Mouse (Mus musculus) liver, adult 2 months (tissue): Measurements from ENCODE around the gene Hnf4a. TPM values are rescaled to one million over a fixed set of nuclear protein-coding genes. Genes with fewer than 3 reads are reported as not detected.

ENCODE experiments used
- DNase-seq: peaks from one replicate; pipeline ENCODE4 v3.0.0-alpha.2; 2011; ENCODE audit warnings: low read depth, low spot score; ENCODE audit errors: extremely low read depth
- H3K27ac ChIP-seq: fragments of 200-500 bp; replicated peaks from 2 replicates; pipeline ENCODE4 v1.5.1; 2012; ENCODE audit warnings: low read depth, mild to moderate bottlenecking, control low read depth, inconsistent platforms, low read length; ENCODE audit not compliant: insufficient read depth
- H3K27me3 ChIP-seq: fragments of 200-500 bp; 2 replicates; pipeline ENCODE4 v1.6.1; 2012; ENCODE audit warnings: mild to moderate bottlenecking, moderate library complexity, low read length, inconsistent platforms; ENCODE audit not compliant: control insufficient read depth, insufficient read depth
- H3K36me3 ChIP-seq: fragments of 200-500 bp; 2 replicates; pipeline ENCODE4 v1.6.1; 2012; ENCODE audit warnings: low read length, inconsistent platforms; ENCODE audit not compliant: control insufficient read depth, insufficient read depth
- H3K4me1 ChIP-seq: fragments of 200-500 bp; 2 replicates; pipeline ENCODE4 v1.6.1; 2011; ENCODE audit warnings: low read length; ENCODE audit not compliant: control insufficient read depth, insufficient read depth
- H3K4me3 ChIP-seq: fragments of 200-500 bp; 2 replicates; pipeline ENCODE4 v1.5.1; 2011; ENCODE audit warnings: low read depth, mild to moderate bottlenecking, control low read depth, low read length, moderate library complexity; ENCODE audit not compliant: insufficient read depth
- H3K79me2 ChIP-seq: fragments of 200-500 bp; 2 replicates; pipeline ENCODE4 v1.6.1; 2012; ENCODE audit warnings: inconsistent platforms, mild to moderate bottlenecking, low read length, moderate library complexity; ENCODE audit not compliant: control insufficient read depth, insufficient read depth
- H3K9ac ChIP-seq: fragments of 200-500 bp; 2 replicates; pipeline ENCODE4 v1.6.1; 2012; ENCODE audit warnings: low read depth, mild to moderate bottlenecking, control low read depth, inconsistent platforms, low read length
- CTCF ChIP-seq: fragments of 200-500 bp; IDR thresholded peaks from 2 replicates; pipeline ENCODE4 v1.5.1; 2011; ENCODE audit warnings: low read depth, low read length, control low read depth
- POLR2A ChIP-seq: fragments of 200-500 bp; IDR thresholded peaks from 2 replicates; pipeline ENCODE4 v1.6.1; 2011; ENCODE audit warnings: low read length, control low read depth; ENCODE audit not compliant: insufficient read depth; ENCODE audit errors: extremely low read depth
- WGBS: fragments of 180-500 bp; shearing (Covaris S2); methylation state at CpG from one replicate; pipeline ENCODE4 v1.1.7; 2018; 5-methylcytosine and 5-hydroxymethylcytosine counted together
- polyA plus RNA-seq: library from polyadenylated mRNA; depleted of rRNA; stranded (reverse); fragments of >200 nt; gene quantifications from 2 replicates; pipeline ENCODE4 v1.2.3, GENCODE M21; 2012
- total RNA-seq: library from RNA; depleted of rRNA; stranded (reverse); fragments of >200 nt; gene quantifications from 2 replicates; pipeline ENCODE4 v1.2.3, GENCODE M21; 2014

Hnf4a gene
- total and polyA plus RNA-seq, 2 experiments = 164 to 260 TPM

- TF ChIP-seq CTCF (no peak), POLR2A (no peak)
- no peaks in the 10 kb centered on the region; the same call in 1 of the 2 replicates for H3K79me2 ChIP-seq
- H3K27me3 ChIP-seq = no peaks in the 10 kb centered on the region
- peak overlapping the region; percentile 50 for H3K9ac ChIP-seq
- peak overlapping the region; percentile 85 for H3K27ac ChIP-seq
- 28% methylated on average over 6 of the region's 6 CpGs for WGBS
- DNase-seq = peak; percentile 76
- H3K4me3 ChIP-seq = no peak overlapping the region
- peaks cover 68% of the 10 kb centered on the region for H3K4me1 ChIP-seq
- peaks cover 58% of the 10 kb centered on the region for H3K36me3 ChIP-seq
Measured at GRCm38 (mm10) chr2:163554996-163555395, 48.4 kb downstream of the Hnf4a start.

GRCm38 (mm10) chr2:163555417-163555816 is 48.8 kb downstream of the Hnf4a start:
- WGBS = 12% methylated on average over 13 of the region's 13 CpGs
- Histone ChIP-seq H3K27ac (peak overlapping the region; percentile 85), H3K9ac (peak overlapping the region; percentile 50), H3K27me3 (no peaks in the 10 kb centered on the region), H3K4me3 (no peak overlapping the region), H3K79me2 (no peaks in the 10 kb centered on the region), H3K36me3 (peaks cover 62% of the 10 kb centered on the region), H3K4me1 (peaks cover 72% of the 10 kb centered on the region)
- TF ChIP-seq POLR2A (no peak), CTCF (peak; percentile 25; the same call in 1 of the 2 replicates)
- peak; percentile 85 for DNase-seq

GRCm38 (mm10) chr2:163558548-163558947 is 51.9 kb downstream of the Hnf4a start:
- no peak overlapping the region for H3K4me3 ChIP-seq
- peak; percentile 70 for DNase-seq
- H3K4me1 ChIP-seq = peaks cover 61% of the 10 kb centered on the region
- H3K9ac ChIP-seq = peak overlapping the region; percentile 20
- 7% methylated on average over 1 of the region's 1 CpGs for WGBS
- H3K27ac ChIP-seq = peak overlapping the region; percentile 74
- H3K79me2 ChIP-seq = no peaks in the 10 kb centered on the region
- H3K27me3 ChIP-seq = no peaks in the 10 kb centered on the region
- peaks cover 64% of the 10 kb centered on the region for H3K36me3 ChIP-seq
- no peak for TF ChIP-seq POLR2A
- TF ChIP-seq CTCF = no peak

- Histone ChIP-seq H3K4me1 (peaks cover 57% of the 10 kb centered on the region), H3K4me3 (no peak overlapping the region), H3K9ac (0 out of 2 replicates have a peak overlapping the region, but pooled peaks have one; percentile 4), H3K36me3 (peaks cover 65% of the 10 kb centered on the region), H3K27ac (peak overlapping the region; percentile 74), H3K27me3 (no peaks in the 10 kb centered on the region), H3K79me2 (no peaks in the 10 kb centered on the region)
- 16% methylated on average over 5 of the region's 5 CpGs for WGBS
- TF ChIP-seq CTCF (no peak), POLR2A (no peak)
- peak; percentile 86 for DNase-seq
Measured at GRCm38 (mm10) chr2:163559236-163559635, 52.6 kb downstream of the Hnf4a start.

- Histone ChIP-seq H3K79me2 (no peaks in the 10 kb centered on the region), H3K4me3 (no peak overlapping the region), H3K9ac (peak overlapping the region; percentile 7; the same call in 1 of the 2 replicates), H3K27me3 (no peaks in the 10 kb centered on the region), H3K4me1 (peaks cover 50% of the 10 kb centered on the region), H3K36me3 (peaks cover 69% of the 10 kb centered on the region), H3K27ac (peak overlapping the region; percentile 74)
- 87% methylated on average over 3 of the region's 3 CpGs for WGBS
- TF ChIP-seq CTCF (no peak), POLR2A (no peak)
- DNase-seq = peak; percentile 23
Measured at GRCm38 (mm10) chr2:163560247-163560646, 53.6 kb downstream of the Hnf4a start.

GRCm38 (mm10) chr2:163561258-163561948 is 54.8 kb downstream of the Hnf4a start:
- WGBS = 31% methylated on average over 13 of the region's 13 CpGs
- peaks cover 74% of the 10 kb centered on the region for H3K36me3 ChIP-seq

More at GRCm38 (mm10) chr2:163561258-163561948, 54.8 kb downstream of the Hnf4a start:
- Histone ChIP-seq H3K27ac (peak overlapping the region; percentile 32), H3K9ac (no peak overlapping the region), H3K4me3 (no peak overlapping the region), H3K79me2 (no peaks in the 10 kb centered on the region), H3K4me1 (peaks cover 44% of the 10 kb centered on the region), H3K27me3 (no peaks in the 10 kb centered on the region)
- peak; percentile 83 for DNase-seq
- no peak for TF ChIP-seq CTCF
- no peak for TF ChIP-seq POLR2A
